Mouse (Mus musculus) spleen, adult 2 months (tissue): Measurements from ENCODE around the gene Celf1. TPM values are rescaled to one million over a fixed set of nuclear protein-coding genes. Genes with fewer than 3 reads are reported as not detected.

ENCODE experiments used
- DNase-seq, 2 experiments: peaks; one replicate each; pipeline versions ENCODE4 v3.0.0 to v3.0.0-alpha.2; 2012 to 2021; ENCODE audit warnings: low spot score in 2 of 2, low read depth in 1 of 2
- H3K27ac ChIP-seq: fragments of 200-500 bp; 2 replicates; pipeline ENCODE4 v1.5.1; 2012; ENCODE audit warnings: low read length, inconsistent platforms; ENCODE audit not compliant: insufficient read depth
- H3K27me3 ChIP-seq: fragments of 200-500 bp; 2 replicates; pipeline ENCODE4 v1.6.1; 2012; ENCODE audit warnings: mild to moderate bottlenecking, moderate library complexity, low read length, inconsistent platforms; ENCODE audit not compliant: control insufficient read depth, insufficient read depth
- H3K36me3 ChIP-seq: fragments of 200-500 bp; 2 replicates; pipeline ENCODE4 v1.6.1; 2012; ENCODE audit warnings: mild to moderate bottlenecking, low read length, inconsistent platforms; ENCODE audit not compliant: control insufficient read depth, insufficient read depth
- H3K4me1 ChIP-seq: fragments of 200-500 bp; 2 replicates; pipeline ENCODE4 v1.6.1; 2011; ENCODE audit warnings: inconsistent platforms; ENCODE audit not compliant: control insufficient read depth, insufficient read depth, insufficient read length
- H3K4me3 ChIP-seq: fragments of 200-500 bp; 2 replicates; pipeline ENCODE4 v1.5.1; 2011; ENCODE audit warnings: mild to moderate bottlenecking, inconsistent platforms; ENCODE audit not compliant: insufficient read depth, insufficient read length; ENCODE audit errors: extremely low read depth
- CTCF ChIP-seq: fragments of 200-500 bp; IDR thresholded peaks from 2 replicates; pipeline ENCODE4 v1.5.1; 2011; ENCODE audit warnings: mild to moderate bottlenecking, inconsistent platforms; ENCODE audit not compliant: insufficient read depth, insufficient read length, insufficient replicate concordance; ENCODE audit errors: extremely low read depth
- POLR2A ChIP-seq: fragments of 200-500 bp; IDR thresholded peaks from 2 replicates; pipeline ENCODE4 v1.6.1; 2011; ENCODE audit warnings: low read depth, low read length, inconsistent platforms
- WGBS: fragments of 180-500 bp; shearing (Covaris S2); methylation state at CpG from one replicate; pipeline ENCODE4 v1.1.7; 2018; 5-methylcytosine and 5-hydroxymethylcytosine counted together
- polyA plus RNA-seq: library from polyadenylated mRNA; depleted of rRNA; stranded (reverse); fragments of >200 nt; gene quantifications from 2 replicates; pipeline ENCODE4 v1.2.3, GENCODE M21; 2012

Gene Celf1
- polyA plus RNA-seq, 1 experiment, result 35.3 TPM

GRCm38 (mm10) chr2:90906721-90907120 is 33.5 kb upstream of the Celf1 start:
- DNase-seq, result no peak
- 93% methylated on average over 2 of the region's 2 CpGs for WGBS
- H3K36me3 ChIP-seq, result peaks cover 28% of the 10 kb centered on the region
- H3K4me3 ChIP-seq, result no peak overlapping the region
- no peak overlapping the region for H3K27ac ChIP-seq
- TF ChIP-seq POLR2A (no peak), CTCF (no peak)
- peaks cover 6% of the 10 kb centered on the region for H3K4me1 ChIP-seq
- no peaks in the 10 kb centered on the region for H3K27me3 ChIP-seq

DNA sequence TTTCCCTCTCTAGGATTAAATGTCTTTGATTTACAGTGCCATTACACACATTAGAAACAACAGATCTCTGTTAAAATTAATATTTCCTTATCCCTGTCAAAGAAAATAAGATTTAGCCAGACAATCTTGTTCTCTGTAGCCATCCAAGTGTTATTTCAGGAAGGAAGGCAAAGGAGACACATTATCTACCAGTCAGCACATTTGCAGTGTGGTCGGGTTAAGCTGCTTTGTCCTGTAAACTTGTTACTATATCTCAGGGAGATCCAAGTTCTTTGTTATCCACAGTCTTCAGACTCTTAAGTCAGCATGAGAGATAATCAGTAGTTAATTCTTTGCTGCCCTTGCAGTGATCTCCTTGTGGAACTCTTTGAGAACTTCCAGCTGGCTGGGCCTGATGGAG is 29.3 kb upstream of the Celf1 start:
- H3K27ac ChIP-seq, result no peak overlapping the region
- H3K4me3 ChIP-seq, result no peak overlapping the region
- no peak for TF ChIP-seq POLR2A
- TF ChIP-seq CTCF, result no peak
- H3K36me3 ChIP-seq, result peaks cover 25% of the 10 kb centered on the region
- no peak for DNase-seq
- no peaks in the 10 kb centered on the region for H3K4me1 ChIP-seq
- 80% methylated on average over 1 of the region's 1 CpGs for WGBS
- H3K27me3 ChIP-seq, result no peaks in the 10 kb centered on the region

DNA sequence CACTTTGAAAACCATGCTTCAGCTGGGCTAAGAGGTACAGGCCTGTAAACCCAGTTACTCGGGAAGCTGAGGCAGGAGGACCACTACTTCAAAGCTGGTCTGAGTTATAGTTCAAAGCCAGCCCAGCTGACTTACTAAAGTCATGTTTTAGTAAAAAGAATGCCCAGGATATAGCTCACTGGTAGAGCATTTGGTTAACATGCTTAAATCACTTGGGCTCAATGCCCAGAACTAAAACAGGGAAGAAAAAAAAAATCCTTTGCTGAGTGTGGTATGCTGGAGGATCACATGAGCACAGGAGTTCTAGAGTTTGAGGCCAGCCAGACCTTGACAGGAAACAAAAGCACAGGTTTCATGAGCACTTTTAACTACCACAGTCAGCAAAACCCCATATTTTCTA is 28.5 kb upstream of the Celf1 start:
- 87% methylated on average over 1 of the region's 1 CpGs for WGBS
- no peak for DNase-seq
- no peaks in the 10 kb centered on the region for H3K4me1 ChIP-seq
- H3K36me3 ChIP-seq, result peaks cover 25% of the 10 kb centered on the region
- TF ChIP-seq POLR2A (no peak), CTCF (no peak)
- H3K4me3 ChIP-seq, result no peak overlapping the region
- H3K27ac ChIP-seq, result no peak overlapping the region
- H3K27me3 ChIP-seq, result no peaks in the 10 kb centered on the region

DNA sequence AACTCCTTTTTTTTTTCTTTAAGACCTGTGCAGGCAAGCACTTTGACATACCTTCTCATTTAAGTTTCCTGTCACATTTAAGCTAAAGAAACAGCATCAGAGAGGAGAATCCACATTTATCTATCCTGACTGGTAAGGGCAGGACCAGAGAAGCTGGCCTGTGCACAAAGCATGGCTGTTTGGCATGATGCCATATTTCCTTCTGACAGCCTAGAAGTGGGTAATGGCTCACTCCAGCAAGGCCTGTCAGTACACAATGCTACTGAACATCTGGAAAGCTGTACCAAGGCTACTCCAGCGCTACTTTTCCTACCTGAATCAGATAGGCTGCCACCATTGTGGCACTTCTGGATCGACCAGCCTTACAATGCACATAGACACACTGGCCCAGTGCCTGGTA is 26.5 kb upstream of the Celf1 start:
- H3K27ac ChIP-seq, result no peak overlapping the region
- DNase-seq, result no peak
- no peak overlapping the region for H3K4me3 ChIP-seq
- H3K36me3 ChIP-seq, result peaks cover 21% of the 10 kb centered on the region
- WGBS, result 93% methylated on average over 2 of the region's 2 CpGs
- no peaks in the 10 kb centered on the region for H3K27me3 ChIP-seq
- no peaks in the 10 kb centered on the region; the same call in 1 of the 2 replicates for H3K4me1 ChIP-seq
- no peak for TF ChIP-seq POLR2A
- TF ChIP-seq CTCF, result no peak

DNA sequence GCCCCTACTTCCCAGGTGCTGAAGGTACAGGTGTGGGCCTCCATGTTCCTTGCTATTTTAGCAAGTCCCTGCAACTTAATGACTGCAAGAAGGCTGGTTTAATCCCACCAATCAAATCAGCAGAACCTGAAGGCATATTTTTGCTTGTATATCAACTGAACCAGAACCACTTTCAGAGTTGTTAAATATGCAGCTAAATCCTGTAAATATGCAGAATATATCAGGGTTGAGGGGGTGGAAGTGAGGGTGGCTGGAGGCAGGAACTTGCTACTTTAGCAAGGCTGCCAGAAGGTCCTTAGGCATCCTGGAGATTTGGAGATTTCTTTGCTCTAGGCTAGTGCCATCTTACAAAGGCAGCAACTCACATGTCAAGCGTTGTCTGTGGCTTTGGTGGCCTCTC is 24.7 kb upstream of the Celf1 start:
- no peak overlapping the region for H3K4me3 ChIP-seq
- H3K4me1 ChIP-seq, result no peaks in the 10 kb centered on the region; the same call in 1 of the 2 replicates
- WGBS, result 96% methylated on average over 1 of the region's 1 CpGs

GRCm38 (mm10) chr2:90916560-90917232 is 23.5 kb upstream of the Celf1 start:
- no peaks in the 10 kb centered on the region; the same call in 1 of the 2 replicates for H3K36me3 ChIP-seq
- peak overlapping the region; percentile 96 for H3K4me3 ChIP-seq
- H3K27me3 ChIP-seq, result no peaks in the 10 kb centered on the region
- no peak for DNase-seq
- H3K4me1 ChIP-seq, result no peaks in the 10 kb centered on the region; the same call in 1 of the 2 replicates
- peak overlapping the region; percentile 88; the same call in 1 of the 2 replicates for H3K27ac ChIP-seq
- TF ChIP-seq POLR2A (no peak), CTCF (no peak)
- WGBS, result 27% methylated on average over 7 of the region's 7 CpGs

More for the DNA sequence above, 24.7 kb upstream of the Celf1 start:
- TF ChIP-seq CTCF (no peak), POLR2A (no peak)
- no peaks in the 10 kb centered on the region for H3K27me3 ChIP-seq
- H3K36me3 ChIP-seq, result peaks cover 10% of the 10 kb centered on the region
- DNase-seq, result no peak
- no peak overlapping the region for H3K27ac ChIP-seq

- peak; percentile 19 to 48 for DNase-seq
- WGBS, result under 1% methylated on average over 73 of the region's 73 CpGs
- no peaks in the 10 kb centered on the region for H3K27me3 ChIP-seq
- H3K36me3 ChIP-seq, result no peaks in the 10 kb centered on the region
- TF ChIP-seq CTCF (no peak), POLR2A (peak; percentile 12; the same call in 1 of the 2 replicates)
- no peaks in the 10 kb centered on the region; the same call in 1 of the 2 replicates for H3K4me1 ChIP-seq
- peak overlapping the region; percentile 96 for H3K4me3 ChIP-seq
- H3K27ac ChIP-seq, result peak overlapping the region; percentile 88
These were observed 22.8 kb upstream of the Celf1 start for GRCm38 (mm10) chr2:90917233-90917998.
